Mouse (Mus musculus) hindbrain, embryonic 12.5 days (tissue): ENCODE data around the gene Snph. TPM values are rescaled to one million over a fixed set of nuclear protein-coding genes. Genes with fewer than 3 reads are reported as not detected.

Experiments
- ATAC-seq: fragments of 200-750 bp; cut with Nextera tagmentation; 2 replicates; pipeline ENCODE4 v1.8.0; 2017; ENCODE audit warnings: moderate TSS enrichment; ENCODE audit not compliant: low FRiP score
- H3K27ac ChIP-seq: fragments of 300-500 bp; sonication (generic); 2 replicates; pipeline ENCODE4 v1.5.1; 2016; ENCODE audit warnings: mild to moderate bottlenecking
- H3K27me3 ChIP-seq: fragments of 300-500 bp; sonication (generic); 2 replicates; pipeline ENCODE4 v1.6.1; 2016; ENCODE audit warnings: mild to moderate bottlenecking
- H3K36me3 ChIP-seq: fragments of 300-500 bp; sonication (generic); 2 replicates; pipeline ENCODE4 v1.6.1; 2016; ENCODE audit warnings: mild to moderate bottlenecking
- H3K4me1 ChIP-seq: fragments of 300-500 bp; sonication (generic); 2 replicates; pipeline ENCODE4 v1.6.1; 2016
- H3K4me2 ChIP-seq: fragments of 300-500 bp; sonication (generic); replicated peaks from 2 replicates; pipeline ENCODE4 v1.6.1; 2016; ENCODE audit warnings: mild to moderate bottlenecking
- H3K4me3 ChIP-seq: fragments of 300-500 bp; sonication (generic); 2 replicates; pipeline ENCODE4 v1.5.1; 2016; ENCODE audit warnings: mild to moderate bottlenecking
- H3K9ac ChIP-seq: fragments of 300-500 bp; sonication (generic); 2 replicates; pipeline ENCODE4 v1.6.1; 2016; ENCODE audit warnings: mild to moderate bottlenecking, moderate library complexity
- H3K9me3 ChIP-seq: fragments of 300-500 bp; sonication (generic); replicated peaks from 2 replicates; pipeline ENCODE4 v1.6.1; 2016; ENCODE audit warnings: mild to moderate bottlenecking
- WGBS: fragments of 180-500 bp; shearing (Covaris S2); methylation state at CpG from one replicate; pipeline ENCODE4 v1.1.7; 2016; 5-methylcytosine and 5-hydroxymethylcytosine counted together
- polyA plus RNA-seq: library from polyadenylated mRNA; unstranded; fragments of >200 nt; fragmentation: Nextera tagmentation; extraction: Ambion mirVana; gene quantifications from 2 replicates; pipeline ENCODE4 v1.2.1, GENCODE M21; 2016

The Snph gene
- polyA plus RNA-seq, result 7.9 and 8.1 TPM in 2 replicates

GRCm38 (mm10) chr2:151632159-151632814 is at the start of gene Snph:
Gene Snph, minus strand, starts transcription at chr2:151632593.
- WGBS, result under 1% methylated on average over 45 of the region's 47 CpGs
- Histone ChIP-seq H3K27me3 (peaks cover 33% of the 10 kb centered on the region), H3K36me3 (no peaks in the 10 kb centered on the region), H3K27ac (peak within 1 kb of the TSS; percentile 80), H3K9ac (peak within 1 kb of the TSS; percentile 83), H3K4me3 (peak within 1 kb of the TSS; percentile 80), H3K4me2 (peak within 1 kb of the TSS; percentile 96), H3K4me1 (peaks cover 10% of the 10 kb centered on the region), H3K9me3 (no peaks in the 10 kb centered on the region)
- ATAC-seq, result peak; percentile 90

GRCm38 (mm10) chr2:151676234-151676633 is 43.8 kb upstream of the Snph start:
- Histone ChIP-seq H3K36me3 (no peaks in the 10 kb centered on the region), H3K4me1 (no peaks in the 10 kb centered on the region), H3K9ac (no peak overlapping the region), H3K27ac (no peak overlapping the region), H3K4me2 (no peak overlapping the region), H3K27me3 (no peaks in the 10 kb centered on the region), H3K4me3 (no peak overlapping the region), H3K9me3 (no peaks in the 10 kb centered on the region)
- whole genome bisulfite sequencing, result 66% methylated on average over 2 of the region's 2 CpGs
- ATAC-seq, result no peak

- H3K36me3 ChIP-seq, result no peaks in the 10 kb centered on the region
- no peak overlapping the region for H3K4me2 ChIP-seq
- H3K9me3 ChIP-seq, result 0 out of 2 replicates have a peak, but pooled peaks cover 4% of the 10 kb centered on the region
- 0 out of 2 replicates have a peak, but pooled peaks cover 2% of the 10 kb centered on the region for H3K4me1 ChIP-seq
- 71% methylated on average over 1 of the region's 1 CpGs for whole genome bisulfite sequencing
- ATAC-seq, result no peak; the same call in 1 of the 2 replicates
- H3K4me3 ChIP-seq, result no peak overlapping the region
- H3K27me3 ChIP-seq, result peaks cover 12% of the 10 kb centered on the region
- no peak overlapping the region for H3K27ac ChIP-seq
- no peak overlapping the region for H3K9ac ChIP-seq
Measured at GRCm38 (mm10) chr2:151670968-151671329, 38.6 kb upstream of the Snph start.

GRCm38 (mm10) chr2:151670026-151670967 is 37.9 kb upstream of the Snph start:
- WGBS, result 37% methylated on average over 47 of the region's 48 CpGs
- Histone ChIP-seq H3K4me3 (peak overlapping the region; percentile 6; the same call in 1 of the 2 replicates), H3K36me3 (no peaks in the 10 kb centered on the region), H3K9ac (no peak overlapping the region), H3K4me1 (0 out of 2 replicates have a peak, but pooled peaks cover 2% of the 10 kb centered on the region), H3K27ac (no peak overlapping the region), H3K4me2 (peak overlapping the region; percentile 36), H3K27me3 (peaks cover 12% of the 10 kb centered on the region), H3K9me3 (0 out of 2 replicates have a peak, but pooled peaks cover 4% of the 10 kb centered on the region)
- ATAC-seq, result peak; percentile 46

GRCm38 (mm10) chr2:151668433-151668832 is 36.0 kb upstream of the Snph start, which contains the start of gene Rad21l:
Gene Rad21l, minus strand, starts transcription at chr2:151668533.
- Histone ChIP-seq H3K27ac (no peak within 1 kb of the TSS), H3K4me2 (no peak within 1 kb of the TSS), H3K36me3 (no peaks in the 10 kb centered on the region), H3K27me3 (peaks cover 12% of the 10 kb centered on the region), H3K4me3 (no peak within 1 kb of the TSS), H3K9ac (no peak within 1 kb of the TSS), H3K9me3 (0 out of 2 replicates have a peak, but pooled peaks cover 4% of the 10 kb centered on the region), H3K4me1 (0 out of 2 replicates have a peak, but pooled peaks cover 2% of the 10 kb centered on the region)
- no peak for ATAC-seq
- 81% methylated on average over 3 of the region's 3 CpGs for WGBS

GRCm38 (mm10) chr2:151652053-151652452 is 19.7 kb upstream of the Snph start:
- H3K4me1 ChIP-seq, result no peaks in the 10 kb centered on the region
- no peak overlapping the region for H3K9ac ChIP-seq
- no peaks in the 10 kb centered on the region for H3K9me3 ChIP-seq
- no peaks in the 10 kb centered on the region for H3K36me3 ChIP-seq
- H3K4me3 ChIP-seq, result no peak overlapping the region
- no peak overlapping the region for H3K27ac ChIP-seq
- 77% methylated on average over 1 of the region's 1 CpGs for WGBS
- H3K27me3 ChIP-seq, result no peaks in the 10 kb centered on the region
- no peak for ATAC-seq
- no peak overlapping the region for H3K4me2 ChIP-seq

GRCm38 (mm10) chr2:151636015-151636402 is 3.6 kb upstream of the Snph start:
- Histone ChIP-seq H3K9ac (no peak overlapping the region), H3K9me3 (no peaks in the 10 kb centered on the region), H3K4me1 (peaks cover 7% of the 10 kb centered on the region), H3K27ac (no peak overlapping the region), H3K4me3 (no peak overlapping the region), H3K36me3 (no peaks in the 10 kb centered on the region), H3K27me3 (peaks cover 24% of the 10 kb centered on the region), H3K4me2 (no peak overlapping the region)
- ATAC-seq, result no peak
- WGBS, result 82% methylated on average over 2 of the region's 2 CpGs

GRCm38 (mm10) chr2:151635362-151636014 is 3.1 kb upstream of the Snph start:
- Histone ChIP-seq H3K27me3 (peaks cover 28% of the 10 kb centered on the region), H3K27ac (no peak overlapping the region), H3K9me3 (no peaks in the 10 kb centered on the region), H3K9ac (no peak overlapping the region), H3K4me3 (no peak overlapping the region), H3K4me1 (peaks cover 7% of the 10 kb centered on the region), H3K36me3 (no peaks in the 10 kb centered on the region), H3K4me2 (no peak overlapping the region)
- ATAC-seq, result no peak
- WGBS, result 73% methylated on average over 9 of the region's 9 CpGs

GRCm38 (mm10) chr2:151634903-151635302 is 2.5 kb upstream of the Snph start:
- Histone ChIP-seq H3K27me3 (peaks cover 30% of the 10 kb centered on the region), H3K27ac (no peak overlapping the region), H3K4me1 (peaks cover 7% of the 10 kb centered on the region), H3K4me2 (no peak overlapping the region), H3K36me3 (no peaks in the 10 kb centered on the region), H3K9me3 (no peaks in the 10 kb centered on the region), H3K9ac (no peak overlapping the region), H3K4me3 (no peak overlapping the region)
- WGBS, result 44% methylated on average over 2 of the region's 2 CpGs
- no peak for ATAC-seq

GRCm38 (mm10) chr2:151632982-151633381 is 589 bp upstream of the Snph start:
- Histone ChIP-seq H3K27ac (no peak overlapping the region), H3K36me3 (no peaks in the 10 kb centered on the region), H3K27me3 (peaks cover 33% of the 10 kb centered on the region), H3K4me2 (no peak overlapping the region), H3K9me3 (no peaks in the 10 kb centered on the region), H3K4me1 (peaks cover 10% of the 10 kb centered on the region), H3K4me3 (no peak overlapping the region), H3K9ac (no peak overlapping the region)
- ATAC-seq, result no peak
- WGBS, result 35% methylated on average over 5 of the region's 5 CpGs

- Histone ChIP-seq H3K4me1 (peaks cover 10% of the 10 kb centered on the region), H3K27ac (peak overlapping the region; percentile 80), H3K9ac (peak overlapping the region; percentile 83), H3K36me3 (no peaks in the 10 kb centered on the region), H3K4me2 (peak overlapping the region; percentile 96), H3K4me3 (peak overlapping the region; percentile 80), H3K9me3 (no peaks in the 10 kb centered on the region), H3K27me3 (peaks cover 33% of the 10 kb centered on the region)
- ATAC-seq, result 0 out of 2 replicates have a peak, but pooled peaks have one; percentile 17
- WGBS, result 2% methylated on average over 22 of the region's 22 CpGs
Measured at GRCm38 (mm10) chr2:151631406-151632158, 811 bp downstream of the Snph start.
